Mouse (Mus musculus) kidney, adult 8-10 months (tissue): Measurements from ENCODE around the gene Cyp3a57.
"Not testable (repeated sequence)": the region's sequence is repeated elsewhere in the genome, so short reads cannot be mapped to it uniquely, and the experiment has no call there.

Experiments used
- DNase-seq, 2 experiments: peaks; one replicate each; pipeline ENCODE4 v3.0.0; 2022

The Cyp3a57 gene

DNA sequence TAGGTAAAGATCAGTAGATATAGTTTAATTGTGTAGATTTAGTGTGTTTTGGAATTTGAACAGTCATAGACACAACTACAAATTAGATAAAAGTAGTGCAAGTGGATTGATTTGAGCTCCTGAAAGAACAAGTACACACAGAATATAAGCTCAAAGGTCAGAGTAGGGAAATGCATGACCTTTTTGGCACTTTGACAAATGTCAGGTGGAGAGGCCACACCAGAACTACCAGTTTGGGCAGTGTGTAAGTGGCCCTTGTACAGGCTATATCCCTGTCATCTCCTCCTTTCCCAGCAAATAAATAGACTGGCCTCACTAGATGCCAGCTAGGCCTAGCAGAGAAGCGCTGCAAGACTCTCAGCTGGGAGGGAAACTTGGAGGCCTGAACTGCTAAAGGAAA, at the start of gene Cyp3a57:
Gene Cyp3a57 (plus strand): TSS at position 339 of the 400 bp plus-strand sequence.
- peak in 1 of 2 experiments; percentile 1 for DNase-seq

DNA sequence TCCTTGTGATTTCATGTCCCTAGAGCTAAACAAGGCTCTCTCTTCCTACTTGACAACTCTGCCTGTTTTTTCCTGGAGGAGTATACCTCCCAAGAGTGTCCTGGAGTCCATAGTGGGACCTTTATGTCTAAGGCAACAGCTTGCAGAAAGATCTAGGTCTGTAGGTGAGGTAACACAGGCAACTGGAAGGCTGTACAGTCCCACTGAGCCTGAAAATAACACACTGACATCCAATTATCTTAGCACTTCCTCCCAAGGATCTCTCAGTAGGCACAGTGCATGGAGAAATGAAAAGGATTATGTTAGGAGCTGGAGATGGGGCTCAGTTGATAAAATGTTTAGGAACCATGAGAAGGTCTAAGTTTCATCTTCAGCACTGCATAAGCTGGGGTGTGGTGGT, 44.6 kb upstream of the Cyp3a57 start:
- DNase-seq, result no peak

DNA sequence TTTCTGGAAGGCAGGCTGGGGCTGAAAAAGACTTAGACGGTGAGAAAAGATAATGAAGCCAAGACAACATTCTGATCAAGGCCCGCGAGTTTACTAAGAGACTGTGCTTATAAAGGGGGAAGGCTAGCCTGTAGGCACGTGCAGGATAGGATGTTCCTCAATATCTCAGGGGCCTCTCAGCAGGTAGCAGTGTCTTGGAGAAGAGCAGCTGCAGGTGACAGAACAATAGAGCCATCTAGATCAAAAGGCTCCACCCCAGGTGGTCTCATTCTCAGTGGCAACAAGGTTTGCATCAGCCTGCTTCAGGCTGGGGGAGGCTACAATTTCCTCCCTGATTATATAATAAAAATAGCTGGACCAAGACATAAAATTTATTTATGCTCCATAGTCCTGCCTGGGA, 43.3 kb upstream of the Cyp3a57 start:
- not testable (repeated sequence) for DNase-seq

DNA sequence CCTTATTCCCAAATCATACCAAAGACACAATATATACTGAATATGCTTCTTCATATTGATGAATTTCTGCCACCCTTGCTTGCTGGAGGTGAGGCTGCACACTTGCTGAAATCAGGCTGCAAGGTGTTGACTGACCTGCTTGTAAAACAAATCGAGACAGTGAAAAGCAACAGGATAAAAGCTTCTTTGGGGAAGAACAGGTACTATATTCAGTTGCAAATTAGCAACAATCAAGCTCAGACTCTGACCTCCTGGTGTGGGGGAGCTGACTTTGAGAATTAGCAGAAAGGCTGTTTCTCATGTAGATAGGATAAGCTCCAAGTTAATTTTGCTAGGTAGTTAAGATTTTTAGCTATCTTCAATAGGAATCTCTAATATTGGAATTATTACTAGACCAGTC, 42.7 kb upstream of the Cyp3a57 start:
- DNase-seq, result no peak

DNA sequence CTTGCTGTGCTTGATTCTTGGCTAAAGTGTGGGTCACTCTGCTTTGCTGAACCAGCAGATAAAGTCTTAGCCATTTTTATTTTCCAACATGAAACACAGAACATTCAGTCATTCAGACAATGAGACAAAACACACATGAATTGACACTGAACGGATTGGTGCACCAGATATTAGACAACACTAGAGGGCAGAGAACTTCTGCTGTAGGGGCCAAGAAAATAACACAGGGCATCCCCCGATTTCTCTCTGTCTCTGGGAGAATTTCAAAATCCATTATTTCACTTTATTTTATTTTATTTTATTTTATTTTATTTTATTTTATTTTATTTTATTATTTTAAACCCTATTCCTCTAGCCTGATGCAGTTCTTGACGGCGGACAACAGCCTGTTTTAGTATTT, 38.1 kb upstream of the Cyp3a57 start:
- not testable (repeated sequence) for DNase-seq

DNA sequence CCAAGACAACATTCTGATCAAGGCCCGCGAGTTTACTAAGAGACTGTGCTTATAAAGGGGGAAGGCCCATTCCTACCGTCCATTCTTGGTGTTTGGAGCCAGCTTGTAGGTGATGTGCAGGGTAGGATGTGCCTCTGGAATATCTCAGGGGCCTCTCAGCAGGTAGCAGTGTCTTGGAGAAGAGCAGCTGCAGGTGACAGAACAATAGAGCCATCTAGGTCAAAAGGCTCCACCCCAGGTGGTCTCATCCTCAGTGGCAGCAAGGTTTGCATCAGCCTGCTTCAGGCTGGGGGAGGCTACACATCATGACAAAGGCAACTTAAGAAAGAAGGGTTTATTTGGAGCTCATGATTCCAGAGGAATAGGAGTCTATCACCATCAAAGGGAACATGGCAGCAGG, 37.3 kb upstream of the Cyp3a57 start:
- not testable (repeated sequence) for DNase-seq

DNA sequence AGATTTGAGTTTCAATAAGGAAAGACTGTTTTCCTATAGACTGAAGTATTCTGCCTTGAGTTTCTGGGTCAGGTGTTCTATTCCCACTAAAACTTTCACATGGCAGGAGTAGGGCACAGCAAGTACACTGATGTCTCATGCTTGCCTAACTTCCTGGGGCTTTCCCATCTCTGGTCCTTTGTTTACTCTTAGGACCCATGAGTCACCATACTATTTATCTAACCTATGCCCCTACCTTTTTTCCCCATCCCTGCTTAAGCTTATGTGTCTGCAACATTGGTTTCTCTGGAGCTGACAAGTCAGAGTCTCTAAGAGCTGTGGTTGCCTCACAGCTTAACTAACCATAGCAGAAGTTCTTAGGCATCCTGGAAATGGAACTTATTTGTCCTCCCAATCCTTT, 31.2 kb upstream of the Cyp3a57 start:
- no peak for DNase-seq

DNA sequence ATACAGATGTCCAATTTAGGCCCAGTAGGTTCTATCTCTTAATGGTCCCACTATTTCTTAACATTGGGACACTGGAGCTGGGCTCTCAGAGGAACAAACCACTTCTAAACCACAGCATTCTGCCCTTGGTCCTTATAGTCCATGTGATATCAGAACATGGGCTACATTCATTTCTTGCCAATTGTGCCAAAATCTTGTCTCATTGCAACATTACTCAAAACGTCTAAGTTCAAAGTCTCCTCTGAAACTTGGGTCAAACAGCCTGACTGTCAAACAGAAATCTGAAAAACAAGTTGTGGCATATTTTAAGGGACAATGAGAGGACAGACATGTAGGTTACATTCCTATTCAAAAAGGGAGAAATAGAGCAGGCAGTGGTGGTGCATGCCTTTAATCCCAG, 27.9 kb upstream of the Cyp3a57 start:
- DNase-seq, result no peak

DNA sequence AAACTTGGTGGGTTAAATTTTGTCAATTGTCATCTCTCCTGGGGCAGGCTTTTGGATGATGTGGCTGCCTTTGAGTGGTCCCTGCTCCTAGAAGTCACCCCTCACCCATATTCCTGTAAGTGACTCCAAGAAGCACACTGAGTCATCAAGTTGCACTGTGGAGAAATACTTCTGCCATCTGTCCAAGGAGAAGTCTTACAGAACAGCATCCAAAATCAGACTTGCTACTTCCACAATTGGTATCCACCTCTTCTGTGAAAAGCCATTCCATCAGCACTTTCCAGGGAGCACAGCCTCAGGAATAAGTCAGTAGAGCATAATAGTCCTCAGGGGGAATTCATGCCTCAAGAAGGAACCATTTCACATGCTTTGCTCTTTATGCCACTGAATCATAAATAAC, 6.3 kb upstream of the Cyp3a57 start:
- DNase-seq, result not testable (repeated sequence)

DNA sequence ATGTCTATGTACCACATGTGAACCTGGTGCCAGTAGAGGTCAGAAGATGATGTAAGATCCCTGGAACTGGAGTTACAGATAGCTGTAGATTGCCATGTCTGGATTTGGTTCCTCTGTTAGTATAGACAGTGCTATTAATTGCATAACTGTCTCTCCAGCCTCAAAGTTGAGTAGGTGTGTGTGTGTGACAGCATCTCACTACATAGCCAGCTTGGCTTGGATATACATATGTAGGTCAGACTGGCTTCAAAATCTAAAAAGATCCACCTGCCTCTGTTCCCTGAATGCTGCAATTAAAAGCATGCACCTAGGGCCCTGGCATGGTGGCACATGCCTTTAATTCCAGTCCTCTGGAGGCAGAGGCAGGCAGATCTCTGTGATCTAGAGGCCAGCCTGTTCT, 4.6 kb downstream of the Cyp3a57 start:
- DNase-seq, result no peak

DNA sequence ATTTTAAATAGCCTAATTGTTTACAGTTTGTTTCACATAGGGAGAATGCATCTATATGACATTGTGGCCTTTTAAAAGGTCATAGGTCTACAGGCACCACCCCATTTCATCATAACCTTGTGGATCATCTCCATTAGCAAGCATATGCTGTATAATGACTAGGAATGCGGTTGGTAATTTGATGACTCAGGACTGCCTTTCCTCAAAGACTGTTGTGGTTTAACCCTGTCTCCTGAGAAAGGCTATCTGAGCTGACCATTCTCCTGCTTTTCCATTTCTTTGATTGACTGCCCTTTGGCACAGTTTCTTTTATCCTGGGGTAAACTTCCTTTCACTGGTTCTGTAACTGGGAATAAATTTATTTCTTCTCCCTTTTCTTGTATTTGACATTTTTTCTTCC, 8.0 kb downstream of the Cyp3a57 start:
- no peak for DNase-seq

DNA sequence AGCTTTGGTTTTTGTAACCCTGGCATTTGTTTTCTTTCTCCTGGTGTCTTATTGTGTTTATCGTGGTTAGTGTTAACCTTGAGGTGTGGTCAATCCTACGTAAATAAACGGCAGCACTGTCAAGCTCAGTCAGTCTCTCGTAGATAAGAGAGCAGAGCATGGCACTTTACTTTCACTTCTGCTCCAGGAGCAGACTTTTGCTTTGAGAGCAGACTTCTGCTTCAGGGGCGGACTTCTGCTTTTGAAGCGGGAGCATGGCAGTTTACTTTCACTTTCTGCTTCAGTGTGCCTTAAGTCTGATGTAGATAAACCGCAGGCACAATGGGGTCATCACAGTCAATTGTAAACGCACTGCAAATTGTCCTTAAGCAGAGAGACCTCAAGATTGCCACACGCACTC, 70.3 kb downstream of the Cyp3a57 start:
- DNase-seq, result not testable (repeated sequence)

DNA sequence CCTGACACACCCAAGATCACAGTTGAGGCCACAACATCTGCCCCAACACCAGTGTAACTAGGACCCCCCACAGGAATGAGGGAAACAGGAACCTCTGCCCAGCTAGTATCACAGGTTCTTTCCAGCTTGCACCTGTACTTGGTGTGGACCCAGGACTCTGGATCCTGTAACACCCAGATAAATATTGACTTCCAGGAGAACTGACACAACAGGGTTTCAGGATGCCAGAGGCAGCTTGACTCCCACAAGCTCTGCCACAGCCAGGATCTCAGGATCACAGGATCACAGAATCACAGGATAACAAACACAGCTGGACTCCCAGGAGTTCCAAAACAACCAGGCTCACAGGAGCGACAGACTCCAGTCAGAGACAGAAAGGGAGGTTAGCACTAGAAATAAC, 77.2 kb downstream of the Cyp3a57 start:
- no peak for DNase-seq

DNA sequence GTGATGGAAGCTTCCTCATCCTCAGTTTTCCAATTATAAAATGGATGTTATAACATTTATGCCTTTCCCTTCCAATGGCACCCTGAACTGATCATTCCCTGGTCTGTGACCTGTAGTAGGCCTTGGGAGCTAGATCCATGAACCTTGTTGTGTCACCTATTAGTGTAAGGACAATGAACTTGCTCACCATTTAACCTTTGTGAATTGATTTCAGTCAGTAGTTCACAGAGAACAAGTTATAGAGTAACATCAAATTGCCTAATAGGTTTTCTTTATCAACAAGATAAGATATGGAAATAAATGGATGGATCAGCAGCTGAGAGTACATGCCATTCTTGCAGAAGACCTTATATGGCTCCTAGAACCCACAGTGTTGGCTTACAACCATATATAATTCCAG, 85.9 kb downstream of the Cyp3a57 start:
- no peak for DNase-seq

DNA sequence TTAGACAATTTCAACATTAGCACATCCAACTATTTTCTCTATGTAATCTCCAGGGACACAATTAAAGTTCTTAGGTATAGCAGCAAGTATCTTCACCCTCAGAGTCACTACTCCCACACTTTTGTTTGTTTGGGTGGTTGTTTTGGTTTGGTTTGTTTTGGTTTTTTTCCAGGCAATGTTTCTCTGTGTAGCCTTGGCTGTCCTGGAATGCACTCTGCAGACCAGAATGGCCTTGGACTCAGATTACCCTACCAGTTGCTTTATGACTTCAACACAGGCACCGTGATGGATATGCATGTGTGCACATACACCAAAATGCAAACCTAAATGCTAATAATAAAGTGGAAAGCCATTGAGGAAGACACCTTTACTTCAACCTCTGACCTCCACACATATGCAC, 88.6 kb downstream of the Cyp3a57 start:
- DNase-seq, result no peak
